Mouse (Mus musculus) neural tube, embryonic 11.5 days (tissue): ENCODE measurements around the gene Slc9a3r2. TPM values are rescaled to one million over a fixed set of nuclear protein-coding genes. Genes with fewer than 3 reads are reported as not detected.

Source experiments
- ATAC-seq: fragments of 200-750 bp; cut with Nextera tagmentation; 2 replicates; pipeline ENCODE4 v1.8.0; 2017; ENCODE audit warnings: moderate number of reproducible peaks, mild to moderate bottlenecking, moderate TSS enrichment, moderate library complexity; ENCODE audit not compliant: insufficient read depth, low FRiP score, low TSS enrichment
- DNase-seq: peaks from one replicate; pipeline ENCODE4 v3.0.0-alpha.2; 2015; ENCODE audit warnings: low spot score
- H3K27ac ChIP-seq: fragments of 300-500 bp; sonication (generic); 2 replicates; pipeline ENCODE4 v1.5.1; 2014; ENCODE audit warnings: low read depth, mild to moderate bottlenecking, low read length
- H3K27me3 ChIP-seq: fragments of 300-500 bp; sonication (generic); 2 replicates; pipeline ENCODE4 v1.6.1; 2014; ENCODE audit warnings: mild to moderate bottlenecking, low read length, mixed read lengths; ENCODE audit not compliant: control insufficient read depth, insufficient read depth
- H3K36me3 ChIP-seq: fragments of 300-500 bp; sonication (generic); 2 replicates; pipeline ENCODE4 v1.6.1; 2014; ENCODE audit warnings: mild to moderate bottlenecking, low read length, moderate library complexity, mixed read lengths; ENCODE audit not compliant: control insufficient read depth, insufficient read depth
- H3K4me1 ChIP-seq: fragments of 300-500 bp; sonication (generic); 2 replicates; pipeline ENCODE4 v1.6.1; 2014; ENCODE audit warnings: low read length, mixed read lengths; ENCODE audit not compliant: control insufficient read depth, insufficient read depth
- H3K4me2 ChIP-seq: fragments of 300-500 bp; sonication (generic); 2 replicates; pipeline ENCODE4 v1.6.1; 2014; ENCODE audit warnings: low read depth, mild to moderate bottlenecking, moderate library complexity
- H3K4me3 ChIP-seq: fragments of 300-500 bp; sonication (generic); 2 replicates; pipeline ENCODE4 v1.5.1; 2014; ENCODE audit warnings: low read depth, low read length
- H3K9ac ChIP-seq: fragments of 300-500 bp; sonication (generic); 2 replicates; pipeline ENCODE4 v1.6.1; 2014; ENCODE audit warnings: mild to moderate bottlenecking, low read length
- H3K9me3 ChIP-seq: fragments of 300-500 bp; sonication (generic); 2 replicates; pipeline ENCODE4 v1.6.1; 2016; ENCODE audit warnings: low read length; ENCODE audit not compliant: control insufficient read depth
- WGBS: fragments of 180-500 bp; shearing (Covaris S2); extraction: QIAGEN DNeasy Blood & Tissue Kit; methylation state at CpG from one replicate; pipeline ENCODE4 v1.1.7; 2014; 5-methylcytosine and 5-hydroxymethylcytosine counted together
- polyA plus RNA-seq: library from polyadenylated mRNA; unstranded; fragments of >200 nt; fragmentation: Nextera tagmentation; extraction: Ambion mirVana; gene quantifications from 2 replicates; pipeline ENCODE4 v1.2.1, GENCODE M21; 2014

Slc9a3r2 gene
- polyA plus RNA-seq, 1 experiment from 2014 or later = 38.8 TPM

DNA sequence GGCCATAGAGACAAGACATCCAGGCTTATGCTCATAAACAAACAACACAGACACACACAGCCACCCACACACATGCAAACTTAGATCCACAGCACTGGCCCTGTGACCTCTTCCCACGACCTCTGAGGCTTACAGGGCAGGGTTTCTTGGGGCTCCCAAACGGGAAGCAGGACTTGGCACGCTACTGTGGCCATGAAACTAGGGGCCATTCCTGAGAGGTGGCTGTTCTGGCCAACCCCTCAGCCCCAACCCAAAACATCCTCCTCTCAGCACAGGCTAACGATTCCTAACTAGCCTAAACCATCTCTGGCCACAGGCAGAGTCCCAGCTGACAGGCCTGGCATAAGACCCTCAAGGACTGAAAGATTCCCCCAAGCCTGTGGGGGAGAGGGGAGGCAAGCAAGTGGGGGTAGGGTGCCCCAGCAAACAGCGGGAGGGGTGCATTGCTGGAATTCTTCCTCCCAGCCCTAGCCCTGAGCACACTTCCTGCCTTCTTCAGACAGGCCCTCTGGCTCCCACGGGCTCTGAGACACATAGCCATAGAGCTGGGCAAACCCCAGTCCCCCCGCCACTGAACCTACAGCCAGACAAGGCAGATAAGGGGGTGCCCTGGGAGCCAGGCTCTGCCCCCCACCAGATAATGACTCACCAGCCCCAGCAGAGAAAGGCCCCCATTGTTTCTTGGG is 6.0 kb downstream of the Slc9a3r2 start:
- 52% methylated on average over 7 of the region's 7 CpGs for WGBS
- H3K36me3 ChIP-seq = no peaks in the 10 kb centered on the region
- ATAC-seq (no peak), DNase-seq (peak; percentile 30)
- 0 out of 2 replicates have a peak, but pooled peaks cover 8% of the 10 kb centered on the region for H3K27me3 ChIP-seq
- no peak overlapping the region for H3K4me3 ChIP-seq
- H3K27ac ChIP-seq = peak overlapping the region; percentile 29; the same call in 1 of the 2 replicates
- no peaks in the 10 kb centered on the region for H3K4me1 ChIP-seq
- H3K9ac ChIP-seq = no peak overlapping the region
- 0 out of 2 replicates have a peak overlapping the region, but pooled peaks have one; percentile 9 for H3K4me2 ChIP-seq
- H3K9me3 ChIP-seq = no peaks in the 10 kb centered on the region

DNA sequence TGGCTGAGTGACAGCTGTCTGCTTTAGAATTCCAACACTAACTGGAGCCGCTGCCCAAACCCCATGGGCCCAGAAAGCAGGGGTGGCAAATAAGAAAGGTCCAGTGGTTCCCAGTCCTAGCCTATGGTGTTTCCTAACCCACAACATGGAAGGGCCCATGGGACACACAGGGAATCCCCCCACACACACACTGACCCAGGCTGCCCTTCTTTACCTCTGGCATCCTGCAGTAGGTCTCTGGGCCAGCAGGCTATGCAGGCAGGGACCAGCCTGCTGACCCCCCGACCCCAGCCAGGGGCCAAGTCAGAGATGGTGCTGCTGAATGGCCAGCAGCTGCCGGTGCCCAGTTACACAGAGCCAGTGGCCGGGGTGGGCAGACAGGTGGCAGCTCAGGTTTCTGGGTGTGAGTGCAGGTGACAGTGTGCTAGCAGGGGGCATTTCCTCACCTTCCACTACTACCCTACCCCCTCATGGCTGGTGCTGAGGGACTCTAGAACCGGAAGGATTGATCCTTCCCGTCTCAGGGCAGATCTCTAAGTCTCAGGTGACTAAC is 7.3 kb downstream of the Slc9a3r2 start:
- no peaks in the 10 kb centered on the region for H3K9me3 ChIP-seq
- no peaks in the 10 kb centered on the region for H3K36me3 ChIP-seq
- H3K27me3 ChIP-seq = 0 out of 2 replicates have a peak, but pooled peaks cover 2% of the 10 kb centered on the region
- H3K4me1 ChIP-seq = no peaks in the 10 kb centered on the region
- no peak overlapping the region for H3K4me2 ChIP-seq
- ATAC-seq (no peak), DNase-seq (no peak)
- H3K9ac ChIP-seq = no peak overlapping the region
- WGBS = 72% methylated on average over 6 of the region's 6 CpGs
- no peak overlapping the region for H3K4me3 ChIP-seq
- no peak overlapping the region for H3K27ac ChIP-seq

DNA sequence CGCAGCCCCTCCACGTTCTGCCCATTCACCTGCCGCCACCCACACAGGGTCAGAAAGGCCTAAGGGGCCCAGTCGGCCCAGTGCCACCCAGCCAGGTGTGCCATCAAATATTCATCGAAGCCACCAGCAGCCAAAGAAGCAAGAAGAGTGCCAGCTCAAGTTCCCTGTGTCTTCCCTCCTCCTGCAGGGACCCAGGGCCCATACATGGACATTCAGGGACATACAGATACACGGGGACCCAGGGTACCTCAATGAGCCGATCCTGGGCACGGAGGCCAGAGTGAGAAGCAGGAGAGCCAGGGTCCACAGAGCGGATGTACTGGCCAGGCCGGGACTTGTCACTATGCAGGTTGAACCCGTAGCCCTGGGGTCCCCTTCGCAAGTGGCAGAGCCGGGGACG is 8.2 kb downstream of the Slc9a3r2 start:
- Histone ChIP-seq H3K4me3 (no peak overlapping the region), H3K4me1 (no peaks in the 10 kb centered on the region), H3K9ac (no peak overlapping the region), H3K4me2 (no peak overlapping the region), H3K27ac (no peak overlapping the region), H3K27me3 (no peaks in the 10 kb centered on the region), H3K9me3 (no peaks in the 10 kb centered on the region), H3K36me3 (no peaks in the 10 kb centered on the region)
- no peak for ATAC-seq
- DNase-seq = no peak
- WGBS = 92% methylated on average over 14 of the region's 14 CpGs

DNA sequence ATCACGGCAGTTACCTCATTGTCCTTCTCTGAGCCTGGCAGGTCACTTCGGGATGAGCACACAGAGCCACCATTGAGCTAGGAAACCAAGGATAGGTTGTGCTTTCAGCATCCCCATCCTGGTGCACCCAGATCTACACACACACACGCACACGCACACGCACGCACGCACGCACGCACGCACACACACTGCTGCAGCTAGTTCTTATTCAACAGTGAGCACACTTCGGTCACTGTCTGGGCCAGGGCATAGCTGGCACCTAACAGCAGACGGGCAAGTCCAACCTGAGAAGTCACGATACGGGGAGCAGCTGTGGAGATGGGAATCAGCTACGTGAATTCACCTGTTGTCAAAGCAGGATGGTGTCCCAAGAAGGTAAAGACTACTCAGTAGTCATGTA is 9.5 kb downstream of the Slc9a3r2 start:
- WGBS = 94% methylated on average over 15 of the region's 15 CpGs
- no peak overlapping the region for H3K4me3 ChIP-seq
- no peak for ATAC-seq

DNA sequence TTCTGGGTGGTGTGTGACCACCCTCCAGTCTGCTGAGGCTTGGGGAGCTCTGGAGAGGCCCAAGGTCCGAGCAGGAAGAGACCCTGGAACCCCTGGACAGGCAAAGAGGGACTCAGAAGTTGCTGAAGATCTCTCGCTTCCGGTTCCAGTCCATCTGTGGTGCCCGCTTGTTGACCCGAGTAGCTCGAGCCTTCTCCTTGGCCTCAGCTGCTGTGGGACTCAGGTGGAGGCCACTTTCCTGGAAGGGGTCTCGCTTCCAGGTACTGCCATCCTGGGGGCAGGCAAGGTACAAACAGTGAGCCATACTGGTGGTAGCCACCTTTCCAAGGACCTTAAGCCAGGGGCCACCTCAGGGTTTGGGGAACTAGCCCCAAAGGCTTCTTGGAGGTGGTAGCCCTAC is 10.0 kb downstream of the Slc9a3r2 start:
- no peak overlapping the region for H3K27ac ChIP-seq
- DNase-seq (no peak), ATAC-seq (no peak)
- H3K9ac ChIP-seq = no peak overlapping the region
- H3K4me3 ChIP-seq = no peak overlapping the region
- no peaks in the 10 kb centered on the region for H3K4me1 ChIP-seq
- 85% methylated on average over 7 of the region's 7 CpGs for WGBS
- no peaks in the 10 kb centered on the region for H3K27me3 ChIP-seq
- H3K4me2 ChIP-seq = no peak overlapping the region
- no peaks in the 10 kb centered on the region for H3K36me3 ChIP-seq
- no peaks in the 10 kb centered on the region for H3K9me3 ChIP-seq

More for the DNA sequence above, 9.5 kb downstream of the Slc9a3r2 start:
- no peak overlapping the region for H3K27ac ChIP-seq
- H3K27me3 ChIP-seq = no peaks in the 10 kb centered on the region
- no peaks in the 10 kb centered on the region for H3K36me3 ChIP-seq
- no peak overlapping the region for H3K4me2 ChIP-seq
- H3K4me1 ChIP-seq = no peaks in the 10 kb centered on the region
- H3K9me3 ChIP-seq = no peaks in the 10 kb centered on the region
- H3K9ac ChIP-seq = no peak overlapping the region
- DNase-seq = no peak

DNA sequence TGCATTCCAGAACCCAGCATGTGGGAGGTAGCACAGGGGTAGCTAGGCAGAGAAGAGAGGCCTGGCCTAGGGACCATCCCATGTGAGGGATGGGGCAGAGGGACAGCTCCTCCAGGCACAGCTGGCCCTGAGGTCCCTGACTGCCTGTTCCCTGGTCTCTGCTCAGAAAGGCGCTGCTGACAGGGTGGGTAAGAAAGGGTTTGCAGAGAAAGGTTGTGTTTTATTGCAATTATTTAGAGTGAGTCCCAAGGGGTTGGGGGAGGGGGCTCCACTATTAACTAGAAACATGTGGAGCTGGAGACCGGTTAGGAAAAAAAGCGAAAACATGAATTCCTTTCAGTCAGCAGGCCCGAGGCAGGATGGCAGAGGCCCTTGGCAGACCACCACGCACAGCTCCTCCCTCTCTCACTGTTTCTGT is 10.5 kb downstream of the Slc9a3r2 start:
- Histone ChIP-seq H3K4me1 (no peaks in the 10 kb centered on the region), H3K9ac (peak overlapping the region; percentile 35; the same call in 1 of the 2 replicates), H3K27ac (peak overlapping the region; percentile 21), H3K27me3 (no peaks in the 10 kb centered on the region), H3K36me3 (no peaks in the 10 kb centered on the region), H3K9me3 (no peaks in the 10 kb centered on the region), H3K4me3 (no peak overlapping the region), H3K4me2 (no peak overlapping the region)
- peak; percentile 24 for DNase-seq
- ATAC-seq = no peak
- 64% methylated on average over 5 of the region's 5 CpGs for WGBS

DNA sequence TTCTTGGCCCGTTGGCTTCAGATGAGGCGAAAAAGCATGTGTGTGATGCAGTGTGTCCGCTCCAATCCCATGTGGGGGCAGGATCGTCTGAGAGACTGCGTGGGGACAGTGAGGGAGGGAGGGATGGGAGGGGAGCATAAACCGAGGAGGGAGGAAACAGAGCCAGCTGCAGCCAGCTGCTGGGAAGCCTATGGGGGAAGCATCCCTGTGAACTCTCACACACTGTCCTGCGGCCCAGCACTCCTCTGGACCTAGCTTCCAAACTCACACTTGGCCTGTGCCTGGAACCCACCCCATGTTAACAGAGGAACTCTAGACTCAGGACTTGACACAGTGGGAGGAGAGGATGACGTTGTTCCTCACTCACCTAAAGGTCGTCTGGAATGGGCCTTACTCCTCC is 11.3 kb downstream of the Slc9a3r2 start:
- Histone ChIP-seq H3K9ac (no peak overlapping the region), H3K27me3 (no peaks in the 10 kb centered on the region), H3K4me3 (no peak overlapping the region), H3K4me2 (no peak overlapping the region), H3K36me3 (no peaks in the 10 kb centered on the region), H3K9me3 (no peaks in the 10 kb centered on the region), H3K27ac (no peak overlapping the region), H3K4me1 (no peaks in the 10 kb centered on the region)
- DNase-seq (no peak), ATAC-seq (no peak)
- WGBS = 63% methylated on average over 9 of the region's 9 CpGs

- no peaks in the 10 kb centered on the region for H3K4me1 ChIP-seq
- no peak overlapping the region for H3K4me3 ChIP-seq
- no peak overlapping the region for H3K27ac ChIP-seq
- no peak overlapping the region for H3K4me2 ChIP-seq
- H3K27me3 ChIP-seq = no peaks in the 10 kb centered on the region
- DNase-seq (no peak), ATAC-seq (no peak)
- no peak overlapping the region for H3K9ac ChIP-seq
- no peaks in the 10 kb centered on the region for H3K9me3 ChIP-seq
- H3K36me3 ChIP-seq = no peaks in the 10 kb centered on the region
- WGBS = 93% methylated on average over 4 of the region's 4 CpGs
Measured at GRCm38 (mm10) chr17:24638214-24638613, 11.9 kb downstream of the Slc9a3r2 start.
